Mouse (Mus musculus): ENCODE measurements around the gene Tbc1d10a. TPM values are rescaled to one million over a fixed set of nuclear protein-coding genes. Genes with fewer than 3 reads are reported as not detected.
"Not testable (repeated sequence)": the region's sequence is repeated elsewhere in the genome, so short reads cannot be mapped to it uniquely, and the experiment has no call there.

The Tbc1d10a gene
- total RNA-seq, 2 experiments from 2014 or later, result 8.6 to 11.2 TPM

GRCm38 (mm10) chr11:4182061-4182460, 4.5 kb upstream of the Tbc1d10a start:
- intact Hi-C loops (cut with DNase I), result loop anchor here (2.0 kb wide), 1 partner anchor 47 kb away; the partner anchor contains the start of gene Rnf215
- DNase-seq, result no peak

GRCm38 (mm10) chr11:4183511-4183910, 3.1 kb upstream of the Tbc1d10a start:
- no peak for DNase-seq
- intact Hi-C loops (cut with DNase I), result loop anchor here (2.0 kb wide), 1 partner anchor 49 kb away; the partner anchor contains the start of gene Rnf215

GRCm38 (mm10) chr11:4184251-4184952, 2.2 kb upstream of the Tbc1d10a start:
- intact Hi-C loops (cut with DNase I), result loop anchor here (1.0 kb wide), 1 partner anchor 36 kb away; no protein-coding TSS in a partner anchor
- DNase-seq, result no peak

GRCm38 (mm10) chr11:4185480-4185879, 1.1 kb upstream of the Tbc1d10a start:
- DNase-seq; intact Hi-C loops (cut with DNase I): not testable (repeated sequence)

- DNase-seq, result no peak
- intact Hi-C loops (cut with DNase I), result loop anchor here (2.0 kb wide), 1 partner anchor 15 kb away; no protein-coding TSS in a partner anchor
Observed at GRCm38 (mm10) chr11:4187318-4187700, 720 bp downstream of the Tbc1d10a start.

- intact Hi-C loops (cut with DNase I), result no loop called here
- DNase-seq, result no peak
Observed at GRCm38 (mm10) chr11:4189182-4189581, 2.6 kb downstream of the Tbc1d10a start.

- no peak for DNase-seq
- intact Hi-C loops (cut with DNase I), result no loop called here
Observed at GRCm38 (mm10) chr11:4190677-4191076, 4.1 kb downstream of the Tbc1d10a start.

GRCm38 (mm10) chr11:4192757-4193156, 6.2 kb downstream of the Tbc1d10a start:
- DNase-seq, result peak in 1 of 2 experiments; percentile 2
- intact Hi-C loops (cut with DNase I), result no loop called here

GRCm38 (mm10) chr11:4193420-4193819, 6.8 kb downstream of the Tbc1d10a start:
- intact Hi-C loops (cut with DNase I), result no loop called here
- DNase-seq, result no peak

- intact Hi-C loops (cut with DNase I), result no loop called here
- no peak for DNase-seq
Observed at GRCm38 (mm10) chr11:4195597-4196031, 9.0 kb downstream of the Tbc1d10a start.

- intact Hi-C loops (cut with DNase I), result no loop called here
- DNase-seq, result no peak
Observed at GRCm38 (mm10) chr11:4196636-4197035, 10.0 kb downstream of the Tbc1d10a start.

GRCm38 (mm10) chr11:4197691-4198090, 11.1 kb downstream of the Tbc1d10a start:
- intact Hi-C loops (cut with DNase I), result no loop called here
- DNase-seq, result no peak

GRCm38 (mm10) chr11:4201981-4202700, 15.6 kb downstream of the Tbc1d10a start:
- no peak for DNase-seq
- intact Hi-C loops (cut with DNase I), result loop anchor here (2.0 kb wide), 1 partner anchor 15 kb away; the partner anchor contains the start of gene Tbc1d10a

- intact Hi-C loops (cut with DNase I), result loop anchor here (2.0 kb wide), 1 partner anchor 16 kb away; the partner anchor contains the start of gene Tbc1d10a
- no peak for DNase-seq
Observed at GRCm38 (mm10) chr11:4202995-4203704, 16.6 kb downstream of the Tbc1d10a start.

- intact Hi-C loops (cut with DNase I), result loop anchor here (2.0 kb wide), 1 partner anchor 17 kb away; the partner anchor contains the start of gene Tbc1d10a
Observed at GRCm38 (mm10) chr11:4203705-4204074, 17.1 kb downstream of the Tbc1d10a start.

GRCm38 (mm10) chr11:4205097-4205655, 18.6 kb downstream of the Tbc1d10a start:
- intact Hi-C loops (cut with DNase I), result no loop called here
- no peak for DNase-seq

More at GRCm38 (mm10) chr11:4203705-4204074, 17.1 kb downstream of the Tbc1d10a start:
- peak; percentile 79 to 80 for DNase-seq

GRCm38 (mm10) chr11:4205951-4206350, 19.4 kb downstream of the Tbc1d10a start:
- no peak for DNase-seq
- intact Hi-C loops (cut with DNase I), result no loop called here

GRCm38 (mm10) chr11:4206563-4206962, 20.0 kb downstream of the Tbc1d10a start:
- intact Hi-C loops (cut with DNase I), result no loop called here
- DNase-seq, result no peak

- intact Hi-C loops (cut with DNase I), result no loop called here
- no peak for DNase-seq
Observed at GRCm38 (mm10) chr11:4207655-4208054, 21.1 kb downstream of the Tbc1d10a start.

GRCm38 (mm10) chr11:4209556-4209955, 23.0 kb downstream of the Tbc1d10a start:
- intact Hi-C loops (cut with DNase I), result no loop called here
- DNase-seq, result no peak

Measured in heart, postnatal 36 days (tissue).